Mouse (Mus musculus): ENCODE data around the gene Pcnp. TPM values are rescaled to one million over a fixed set of nuclear protein-coding genes. Genes with fewer than 3 reads are reported as not detected.

Gene Pcnp
- polyA plus RNA-seq, 1 experiment from 2014 or later, result 64.2 TPM

DNA sequence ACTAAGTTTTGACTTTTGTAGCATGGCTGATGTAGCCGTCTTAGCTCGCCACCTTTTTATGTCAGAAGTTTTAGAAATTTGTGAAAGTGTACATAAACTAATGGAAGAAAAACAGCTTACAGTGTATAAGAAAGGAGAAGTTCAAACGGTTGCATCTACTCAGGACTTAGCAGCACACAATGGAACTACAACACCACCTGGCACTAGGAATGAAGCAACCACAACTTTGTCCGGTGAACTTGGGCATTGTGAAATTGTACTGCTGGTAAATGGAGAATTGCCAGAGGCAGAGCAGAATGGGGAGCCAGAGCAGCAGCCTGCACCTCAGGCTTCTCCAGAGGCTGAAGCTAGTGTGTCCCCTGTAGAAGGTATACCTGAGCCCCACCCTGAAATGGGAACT lies 39.2 kb downstream of the Pcnp start:
- H3K4me2 ChIP-seq (ENCODE audit: low read depth, low read length), result no peak overlapping the region
- WGBS (ENCODE audit: insufficient replicate concordance), result 71% methylated on average over 4 of the region's 4 CpGs
- no peak overlapping the region for H3K9ac ChIP-seq (replicated peaks)
- no peak overlapping the region for H3K4me3 ChIP-seq (ENCODE audit: low read depth, low read length)
- DNase-seq (no peak), ATAC-seq (0 out of 2 replicates have a peak, but pooled peaks have one; percentile 29)
- no peak overlapping the region for H3K27ac ChIP-seq (ENCODE audit: low read depth)
- H3K27me3 ChIP-seq (ENCODE audit: insufficient read depth, low read length), result no peaks in the 10 kb centered on the region
- no peaks in the 10 kb centered on the region; the same call in 1 of the 2 replicates for H3K4me1 ChIP-seq (ENCODE audit: insufficient read depth)
- TF ChIP-seq EP300 (IDR thresholded peaks at IDR 0.05; ENCODE audit: low read depth) (no peak), CTCF (IDR thresholded peaks at IDR 0.05; ENCODE audit: low read depth) (no peak)
- H3K36me3 ChIP-seq (replicated peaks; ENCODE audit: insufficient read depth, low read length), result peaks cover 46% of the 10 kb centered on the region
- no peaks in the 10 kb centered on the region for H3K9me3 ChIP-seq (ENCODE audit: low read length)

DNA sequence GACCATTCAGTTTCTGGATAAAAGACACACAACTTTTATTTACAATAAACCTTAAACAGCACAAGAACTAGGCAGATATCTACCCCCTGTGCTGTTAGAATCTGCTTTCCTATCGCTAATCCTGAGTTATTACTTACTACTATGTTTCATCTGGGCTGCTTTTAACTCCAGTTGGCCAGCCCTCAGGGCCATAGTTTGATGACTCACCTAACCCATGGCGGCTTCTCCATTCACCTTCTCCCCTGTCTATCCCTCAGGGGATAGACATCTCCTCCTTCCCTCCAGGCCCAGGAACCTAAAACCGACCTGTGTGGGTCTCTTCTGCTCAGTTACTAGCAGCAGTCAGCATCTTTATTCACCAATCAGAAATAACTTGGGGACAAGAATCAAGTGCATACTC lies 43.5 kb downstream of the Pcnp start:
- Histone ChIP-seq H3K9me3 (ENCODE audit: low read length) (no peaks in the 10 kb centered on the region), H3K27ac (ENCODE audit: low read depth) (no peak overlapping the region), H3K4me2 (ENCODE audit: low read depth, low read length) (no peak overlapping the region), H3K4me3 (ENCODE audit: low read depth, low read length) (no peak overlapping the region), H3K36me3 (replicated peaks; ENCODE audit: insufficient read depth, low read length) (peaks cover 58% of the 10 kb centered on the region), H3K9ac (replicated peaks) (no peak overlapping the region), H3K4me1 (ENCODE audit: insufficient read depth) (no peaks in the 10 kb centered on the region; the same call in 1 of the 2 replicates), H3K27me3 (ENCODE audit: insufficient read depth, low read length) (no peaks in the 10 kb centered on the region)
- no peak for TF ChIP-seq CTCF (IDR thresholded peaks at IDR 0.05; ENCODE audit: low read depth)
- TF ChIP-seq EP300 (IDR thresholded peaks at IDR 0.05; ENCODE audit: low read depth), result no peak
- DNase-seq (no peak), ATAC-seq (no peak)
- WGBS (ENCODE audit: insufficient replicate concordance), result 94% methylated on average over 3 of the region's 3 CpGs

GRCm38 (mm10) chr16:55974903-55975285 lies 54.6 kb downstream of the Pcnp start:
- peak overlapping the region; percentile 100 for H3K4me3 ChIP-seq (ENCODE audit: low read depth, low read length)
- no peaks in the 10 kb centered on the region for H3K27me3 ChIP-seq (ENCODE audit: insufficient read depth, low read length)
- no peaks in the 10 kb centered on the region for H3K9me3 ChIP-seq (ENCODE audit: low read length)
- H3K36me3 ChIP-seq (replicated peaks; ENCODE audit: insufficient read depth, low read length), result peaks cover 36% of the 10 kb centered on the region
- ATAC-seq, result peak; percentile 54
- 6% methylated on average over 14 of the region's 14 CpGs for WGBS (ENCODE audit: insufficient replicate concordance)
- no peak for DNase-seq
- peak overlapping the region; percentile 99 for H3K9ac ChIP-seq (replicated peaks)
- TF ChIP-seq EP300 (IDR thresholded peaks at IDR 0.05; ENCODE audit: low read depth), result no peak
- no peak for TF ChIP-seq CTCF (IDR thresholded peaks at IDR 0.05; ENCODE audit: low read depth)
- H3K4me2 ChIP-seq (ENCODE audit: low read depth, low read length), result peak overlapping the region; percentile 91
- H3K27ac ChIP-seq (ENCODE audit: low read depth), result peak overlapping the region; percentile 98
- peaks cover 19% of the 10 kb centered on the region for H3K4me1 ChIP-seq (ENCODE audit: insufficient read depth)

DNA sequence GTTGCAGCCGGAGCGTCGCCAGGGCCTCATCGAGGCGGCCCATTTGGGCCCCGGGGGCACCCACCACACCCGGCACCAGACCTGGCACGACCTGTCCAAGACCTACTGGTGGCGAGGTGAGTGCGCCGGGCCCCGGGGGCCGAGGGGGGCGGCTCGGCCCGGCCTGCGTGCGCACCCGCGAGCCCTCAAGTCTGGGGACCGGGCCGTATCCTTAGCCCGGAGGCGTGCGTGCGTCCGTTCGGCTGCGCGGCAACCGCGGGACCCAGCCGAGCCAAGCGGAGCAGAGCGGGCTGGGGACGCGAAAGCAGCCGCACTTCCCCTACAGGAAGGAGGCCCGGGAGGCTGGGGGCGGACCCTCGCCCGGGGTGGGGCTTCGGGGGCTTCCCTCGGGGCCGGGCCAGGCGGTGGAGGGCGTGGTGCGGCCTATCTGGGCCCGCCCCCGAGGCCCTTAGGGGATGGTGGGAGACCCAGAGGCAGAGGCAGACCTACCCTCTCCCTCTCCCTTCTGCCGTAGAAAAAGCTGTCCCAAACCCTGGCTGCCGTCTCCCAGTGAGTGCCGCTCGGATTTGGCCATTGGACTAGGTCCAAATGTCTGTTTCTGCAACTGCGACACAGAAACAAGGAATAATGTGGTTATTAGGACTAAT lies 55.2 kb downstream of the Pcnp start:
- Histone ChIP-seq H3K4me3 (ENCODE audit: low read depth, low read length) (peak overlapping the region; percentile 100), H3K27ac (ENCODE audit: low read depth) (peak overlapping the region; percentile 98), H3K9ac (replicated peaks) (peak overlapping the region; percentile 99), H3K4me2 (ENCODE audit: low read depth, low read length) (peak overlapping the region; percentile 91), H3K4me1 (ENCODE audit: insufficient read depth) (peaks cover 19% of the 10 kb centered on the region), H3K9me3 (ENCODE audit: low read length) (no peaks in the 10 kb centered on the region), H3K27me3 (ENCODE audit: insufficient read depth, low read length) (no peaks in the 10 kb centered on the region), H3K36me3 (replicated peaks; ENCODE audit: insufficient read depth, low read length) (peaks cover 36% of the 10 kb centered on the region)
- peak; percentile 93 for DNase-seq
- ATAC-seq, result peak; percentile 85
- no peak for TF ChIP-seq EP300 (IDR thresholded peaks at IDR 0.05; ENCODE audit: low read depth)
- no peak for TF ChIP-seq CTCF (IDR thresholded peaks at IDR 0.05; ENCODE audit: low read depth)
- under 1% methylated on average over 50 of the region's 55 CpGs for WGBS (ENCODE audit: insufficient replicate concordance)

DNA sequence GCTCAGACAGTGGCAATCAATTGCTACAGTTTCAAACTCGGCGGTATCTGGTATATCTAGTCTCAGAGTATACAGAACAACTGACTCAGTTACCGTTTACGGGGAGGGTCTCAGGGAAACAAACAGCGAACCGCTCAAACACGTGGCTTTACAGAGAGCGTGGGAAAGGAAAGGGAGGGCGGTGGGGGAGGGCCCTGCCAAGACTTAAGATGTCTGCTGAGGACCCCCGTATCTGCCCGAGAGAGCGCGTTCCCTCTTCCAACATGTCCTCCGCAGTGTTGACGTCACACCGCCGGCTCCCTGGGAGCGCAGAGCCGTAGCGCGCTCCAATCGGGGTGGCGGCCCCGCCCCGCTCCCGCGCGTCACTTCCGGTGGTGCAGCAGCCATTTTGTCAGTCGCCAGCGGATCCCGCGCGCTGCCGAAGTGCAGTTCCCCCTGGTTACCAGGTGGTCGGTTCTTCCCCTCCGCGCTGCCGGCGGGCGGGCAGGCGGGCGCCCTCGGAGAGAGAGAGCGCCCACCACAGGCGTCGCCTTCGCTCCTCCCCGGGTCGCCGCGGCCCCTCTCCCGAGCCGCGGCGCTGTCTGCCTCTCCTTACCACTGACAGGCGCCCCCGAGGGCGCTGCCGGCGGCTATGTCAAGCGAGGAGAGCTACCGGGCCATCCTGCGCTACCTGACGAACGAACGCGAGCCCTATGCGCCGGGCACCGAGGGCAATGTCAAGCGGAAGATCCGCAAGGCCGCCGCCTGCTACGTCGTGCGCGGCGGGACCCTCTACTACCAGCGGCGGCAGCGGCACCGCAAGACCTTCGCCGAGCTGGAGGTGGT lies 55.9 kb downstream of the Pcnp start, which contains the start of gene Zbtb11:
Gene Zbtb11 (plus strand): TSS at position 453 of the 825 bp plus-strand sequence.
- TF ChIP-seq CTCF (IDR thresholded peaks at IDR 0.05; ENCODE audit: low read depth) (0 out of 2 replicates have a peak, but pooled peaks have one; percentile 17), EP300 (IDR thresholded peaks at IDR 0.05; ENCODE audit: low read depth) (no peak)
- Histone ChIP-seq H3K36me3 (replicated peaks; ENCODE audit: insufficient read depth, low read length) (peaks cover 42% of the 10 kb centered on the region), H3K9me3 (ENCODE audit: low read length) (no peaks in the 10 kb centered on the region), H3K27me3 (ENCODE audit: insufficient read depth, low read length) (no peaks in the 10 kb centered on the region), H3K9ac (replicated peaks) (peak within 1 kb of the TSS; percentile 99), H3K27ac (ENCODE audit: low read depth) (peak within 1 kb of the TSS; percentile 98), H3K4me1 (ENCODE audit: insufficient read depth) (peaks cover 19% of the 10 kb centered on the region), H3K4me2 (ENCODE audit: low read depth, low read length) (peak within 1 kb of the TSS; percentile 91), H3K4me3 (ENCODE audit: low read depth, low read length) (peak within 1 kb of the TSS; percentile 100)
- peak; percentile 100 for DNase-seq
- under 1% methylated on average over 76 of the region's 86 CpGs for WGBS (ENCODE audit: insufficient replicate concordance)
- ATAC-seq, result peak; percentile 90

GRCm38 (mm10) chr16:55972626-55973201 lies 56.8 kb downstream of the Pcnp start:
- Histone ChIP-seq H3K9me3 (ENCODE audit: low read length) (no peaks in the 10 kb centered on the region), H3K4me2 (ENCODE audit: low read depth, low read length) (peak overlapping the region; percentile 91), H3K27ac (ENCODE audit: low read depth) (peak overlapping the region; percentile 64), H3K4me3 (ENCODE audit: low read depth, low read length) (peak overlapping the region; percentile 100), H3K27me3 (ENCODE audit: insufficient read depth, low read length) (no peaks in the 10 kb centered on the region), H3K36me3 (replicated peaks; ENCODE audit: insufficient read depth, low read length) (peaks cover 38% of the 10 kb centered on the region), H3K4me1 (ENCODE audit: insufficient read depth) (peaks cover 19% of the 10 kb centered on the region), H3K9ac (replicated peaks) (peak overlapping the region; percentile 99)
- DNase-seq (no peak), ATAC-seq (no peak)
- no peak for TF ChIP-seq CTCF (IDR thresholded peaks at IDR 0.05; ENCODE audit: low read depth)
- no peak for TF ChIP-seq EP300 (IDR thresholded peaks at IDR 0.05; ENCODE audit: low read depth)
- WGBS (ENCODE audit: insufficient replicate concordance), result 48% methylated on average over 10 of the region's 10 CpGs

Measured in liver, postnatal 0 days (tissue).